Mouse (Mus musculus) stomach, embryonic 14.5 days (tissue): ENCODE data around the gene Spata13. TPM values are rescaled to one million over a fixed set of nuclear protein-coding genes. Genes with fewer than 3 reads are reported as not detected.

Experiments used
- polyA plus RNA-seq: library from polyadenylated mRNA; unstranded; fragments of >200 nt; fragmentation: Nextera tagmentation; extraction: Ambion mirVana; gene quantifications from 2 replicates; pipeline ENCODE4 v1.2.1, GENCODE M21; 2014

The Spata13 gene
- polyA plus RNA-seq, 1 experiment from 2014 or later: 17.9 TPM

Other genes with a start within 250 kb of the Spata13 start
- gene C1qtnf9, start 134.1 kb downstream of the Spata13 start, polyA plus RNA-seq: 0.33 and 0.73 TPM in 2 replicates
- gene Mipep, start 150.6 kb downstream of the Spata13 start, polyA plus RNA-seq: 22.3 and 24.0 TPM in 2 replicates